Mouse (Mus musculus) heart, embryonic 12.5 days (tissue): ENCODE measurements around the gene Rps28. TPM values are rescaled to one million over a fixed set of nuclear protein-coding genes. Genes with fewer than 3 reads are reported as not detected.
A peak's percentile ranks its signal among the peaks of the same experiment; 100 is the strongest.
"Not testable (repeated sequence)": the region's sequence is repeated elsewhere in the genome, so short reads cannot be mapped to it uniquely, and the experiment has no call there.

Source experiments
- ATAC-seq: fragments of 200-750 bp; cut with Nextera tagmentation; 2 replicates; pipeline ENCODE4 v1.8.0; 2017; ENCODE audit warnings: moderate TSS enrichment, moderate library complexity; ENCODE audit not compliant: insufficient number of reproducible peaks, low FRiP score
- H3K27ac ChIP-seq: fragments of 300-500 bp; sonication (generic); 2 replicates; pipeline ENCODE4 v1.5.1; 2016; ENCODE audit warnings: mild to moderate bottlenecking, moderate library complexity; ENCODE audit not compliant: poor library complexity, severe bottlenecking
- H3K27me3 ChIP-seq: fragments of 300-500 bp; sonication (generic); replicated peaks from 2 replicates; pipeline ENCODE4 v1.6.1; 2016; ENCODE audit warnings: mild to moderate bottlenecking, moderate library complexity
- H3K36me3 ChIP-seq: fragments of 300-500 bp; sonication (generic); 2 replicates; pipeline ENCODE4 v1.6.1; 2016; ENCODE audit warnings: mild to moderate bottlenecking, moderate library complexity
- H3K4me1 ChIP-seq: fragments of 300-500 bp; sonication (generic); replicated peaks from 2 replicates; pipeline ENCODE4 v1.6.1; 2016; ENCODE audit warnings: mild to moderate bottlenecking
- H3K4me2 ChIP-seq: fragments of 300-500 bp; sonication (generic); 2 replicates; pipeline ENCODE4 v1.6.1; 2016; ENCODE audit warnings: mild to moderate bottlenecking, moderate library complexity
- H3K4me3 ChIP-seq: fragments of 300-500 bp; sonication (generic); 2 replicates; pipeline ENCODE4 v1.5.1; 2016; ENCODE audit warnings: mild to moderate bottlenecking
- H3K9ac ChIP-seq: fragments of 300-500 bp; sonication (generic); 2 replicates; pipeline ENCODE4 v1.6.1; 2016; ENCODE audit warnings: mild to moderate bottlenecking, moderate library complexity
- H3K9me3 ChIP-seq: fragments of 300-500 bp; sonication (generic); replicated peaks from 2 replicates; pipeline ENCODE4 v1.6.1; 2016; ENCODE audit warnings: mild to moderate bottlenecking, moderate library complexity
- WGBS: fragments of 180-500 bp; shearing (Covaris S2); methylation state at CpG from one replicate; pipeline ENCODE4 v1.1.7; 2016; 5-methylcytosine and 5-hydroxymethylcytosine counted together
- polyA plus RNA-seq: library from polyadenylated mRNA; unstranded; fragments of >200 nt; fragmentation: Nextera tagmentation; extraction: Ambion mirVana; gene quantifications from 2 replicates; pipeline ENCODE4 v1.2.1, GENCODE M21; 2016

Rps28 gene
- polyA plus RNA-seq, 1 experiment from 2014 or later: 570 TPM

- H3K27ac ChIP-seq: no peak overlapping the region
- H3K4me1 ChIP-seq: peaks cover 42% of the 10 kb centered on the region
- H3K27me3 ChIP-seq: no peaks in the 10 kb centered on the region
- no peak overlapping the region for H3K4me3 ChIP-seq
- H3K9me3 ChIP-seq: no peaks in the 10 kb centered on the region
- WGBS: 0% methylated on average over 3 of the region's 3 CpGs
- ATAC-seq: no peak
- no peak overlapping the region for H3K4me2 ChIP-seq
- no peak overlapping the region for H3K9ac ChIP-seq
- H3K36me3 ChIP-seq: peaks cover 46% of the 10 kb centered on the region
Observed at GRCm38 (mm10) chr17:33826850-33827249, 2.5 kb upstream of the Rps28 start.

GRCm38 (mm10) chr17:33825462-33825861 is 1.1 kb upstream of the Rps28 start:
- Histone ChIP-seq H3K4me3 (peak overlapping the region; percentile 79), H3K4me1 (peaks cover 48% of the 10 kb centered on the region), H3K27ac (no peak overlapping the region), H3K36me3 (peaks cover 44% of the 10 kb centered on the region), H3K9me3 (no peaks in the 10 kb centered on the region), H3K4me2 (peak overlapping the region; percentile 84), H3K27me3 (no peaks in the 10 kb centered on the region), H3K9ac (peak overlapping the region; percentile 87; the same call in 1 of the 2 replicates)
- WGBS: 83% methylated on average over 8 of the region's 8 CpGs
- no peak for ATAC-seq

- Histone ChIP-seq H3K4me2 (peak overlapping the region; percentile 84), H3K9ac (peak overlapping the region; percentile 87), H3K4me1 (peaks cover 48% of the 10 kb centered on the region), H3K36me3 (peaks cover 44% of the 10 kb centered on the region), H3K27ac (peak overlapping the region; percentile 61), H3K4me3 (peak overlapping the region; percentile 79)
- H3K9me3 ChIP-seq, H3K27me3 ChIP-seq, ATAC-seq: not testable (repeated sequence)
- 6% methylated on average over 6 of the region's 6 CpGs for WGBS
Observed at GRCm38 (mm10) chr17:33824997-33825330, 602 bp upstream of the Rps28 start.

- Histone ChIP-seq H3K4me2 (peak overlapping the region; percentile 89), H3K4me1 (peaks cover 40% of the 10 kb centered on the region), H3K4me3 (peak overlapping the region; percentile 79), H3K9ac (peak overlapping the region; percentile 83), H3K36me3 (peaks cover 50% of the 10 kb centered on the region)
- ATAC-seq, H3K9me3 ChIP-seq, H3K27ac ChIP-seq, H3K27me3 ChIP-seq: not testable (repeated sequence)
- WGBS: 71% methylated on average over 8 of the region's 8 CpGs
Observed at GRCm38 (mm10) chr17:33823171-33823570, 1.2 kb downstream of the Rps28 start.

GRCm38 (mm10) chr17:33822436-33822959 is 1.9 kb downstream of the Rps28 start:
- H3K4me2 ChIP-seq: no peak overlapping the region; the same call in 1 of the 2 replicates
- H3K27me3 ChIP-seq: no peaks in the 10 kb centered on the region
- no peak overlapping the region for H3K27ac ChIP-seq
- peaks cover 41% of the 10 kb centered on the region for H3K4me1 ChIP-seq
- no peak for ATAC-seq
- peaks cover 49% of the 10 kb centered on the region for H3K36me3 ChIP-seq
- 86% methylated on average over 1 of the region's 1 CpGs for WGBS
- H3K4me3 ChIP-seq: peak overlapping the region; percentile 79; the same call in 1 of the 2 replicates
- H3K9me3 ChIP-seq: no peaks in the 10 kb centered on the region
- no peak overlapping the region for H3K9ac ChIP-seq

GRCm38 (mm10) chr17:33817969-33818643 is 6.3 kb downstream of the Rps28 start:
- Histone ChIP-seq H3K9ac (peak overlapping the region; percentile 88), H3K27ac (peak overlapping the region; percentile 61), H3K4me1 (peaks cover 39% of the 10 kb centered on the region), H3K9me3 (no peaks in the 10 kb centered on the region), H3K36me3 (peaks cover 45% of the 10 kb centered on the region), H3K4me2 (peak overlapping the region; percentile 99), H3K27me3 (peaks cover 25% of the 10 kb centered on the region), H3K4me3 (peak overlapping the region; percentile 59)
- WGBS: 18% methylated on average over 33 of the region's 33 CpGs
- ATAC-seq: peak; percentile 23

- Histone ChIP-seq H3K4me2 (peak overlapping the region; percentile 99), H3K9ac (peak overlapping the region; percentile 88), H3K27me3 (peaks cover 25% of the 10 kb centered on the region), H3K27ac (peak overlapping the region; percentile 61), H3K4me3 (peak overlapping the region; percentile 59), H3K36me3 (peaks cover 38% of the 10 kb centered on the region), H3K9me3 (no peaks in the 10 kb centered on the region), H3K4me1 (peaks cover 39% of the 10 kb centered on the region)
- ATAC-seq: peak; percentile 97
- under 1% methylated on average over 89 of the region's 89 CpGs for WGBS
Observed at GRCm38 (mm10) chr17:33817184-33817968, 7.0 kb downstream of the Rps28 start.

GRCm38 (mm10) chr17:33816612-33817011 is 7.8 kb downstream of the Rps28 start:
- no peak overlapping the region for H3K9ac ChIP-seq
- peaks cover 30% of the 10 kb centered on the region for H3K36me3 ChIP-seq
- H3K4me3 ChIP-seq: peak overlapping the region; percentile 59; the same call in 1 of the 2 replicates
- no peaks in the 10 kb centered on the region for H3K9me3 ChIP-seq
- ATAC-seq: no peak
- H3K27ac ChIP-seq: no peak overlapping the region
- H3K27me3 ChIP-seq: peaks cover 25% of the 10 kb centered on the region
- H3K4me2 ChIP-seq: peak overlapping the region; percentile 99
- WGBS: 70% methylated on average over 5 of the region's 5 CpGs
- H3K4me1 ChIP-seq: peaks cover 37% of the 10 kb centered on the region

GRCm38 (mm10) chr17:33815399-33815798 is 9.0 kb downstream of the Rps28 start:
- ATAC-seq: no peak
- Histone ChIP-seq H3K27me3 (peaks cover 25% of the 10 kb centered on the region), H3K27ac (no peak overlapping the region), H3K4me3 (no peak overlapping the region), H3K9ac (no peak overlapping the region), H3K4me2 (no peak overlapping the region), H3K36me3 (peaks cover 20% of the 10 kb centered on the region), H3K4me1 (peaks cover 44% of the 10 kb centered on the region), H3K9me3 (no peaks in the 10 kb centered on the region)
- 86% methylated on average over 6 of the region's 6 CpGs for WGBS

GRCm38 (mm10) chr17:33812990-33813389 is 11.4 kb downstream of the Rps28 start:
- H3K4me3 ChIP-seq: 0 out of 2 replicates have a peak overlapping the region, but pooled peaks have one; percentile 11
- H3K27ac ChIP-seq: peak overlapping the region; percentile 24; the same call in 1 of the 2 replicates
- H3K36me3 ChIP-seq: no peaks in the 10 kb centered on the region
- no peak for ATAC-seq
- H3K4me1 ChIP-seq: peaks cover 37% of the 10 kb centered on the region
- H3K9ac ChIP-seq: no peak overlapping the region; the same call in 1 of the 2 replicates
- 45% methylated on average over 4 of the region's 4 CpGs for WGBS
- peaks cover 29% of the 10 kb centered on the region for H3K27me3 ChIP-seq
- peak overlapping the region; percentile 40 for H3K4me2 ChIP-seq
- H3K9me3 ChIP-seq: no peaks in the 10 kb centered on the region

GRCm38 (mm10) chr17:33812475-33812874 is 11.9 kb downstream of the Rps28 start:
- peaks cover 34% of the 10 kb centered on the region for H3K27me3 ChIP-seq
- 0 out of 2 replicates have a peak overlapping the region, but pooled peaks have one; percentile 24 for H3K27ac ChIP-seq
- no peak overlapping the region for H3K9ac ChIP-seq
- 42% methylated on average over 3 of the region's 3 CpGs for WGBS
- peaks cover 33% of the 10 kb centered on the region for H3K4me1 ChIP-seq
- 0 out of 2 replicates have a peak overlapping the region, but pooled peaks have one; percentile 11 for H3K4me3 ChIP-seq
- no peaks in the 10 kb centered on the region for H3K36me3 ChIP-seq
- no peaks in the 10 kb centered on the region for H3K9me3 ChIP-seq
- ATAC-seq: no peak
- H3K4me2 ChIP-seq: peak overlapping the region; percentile 40
